Mouse (Mus musculus) limb, embryonic 15.5 days (tissue): Measurements from ENCODE around the gene Egfem1. TPM values are rescaled to one million over a fixed set of nuclear protein-coding genes. Genes with fewer than 3 reads are reported as not detected.

Experiments
- ATAC-seq: fragments of 200-750 bp; cut with Nextera tagmentation; 2 replicates; pipeline ENCODE4 v1.8.0; 2017; ENCODE audit warnings: low read depth, moderate TSS enrichment; ENCODE audit not compliant: insufficient number of reproducible peaks, low FRiP score, low TSS enrichment
- H3K27ac ChIP-seq: fragments of 300-500 bp; sonication (generic); 2 replicates; pipeline ENCODE4 v1.5.1; 2015; ENCODE audit warnings: moderate library complexity, mild to moderate bottlenecking, inconsistent platforms
- H3K27me3 ChIP-seq: fragments of 300-500 bp; sonication (generic); 2 replicates; pipeline ENCODE4 v1.6.1; 2015; ENCODE audit warnings: inconsistent platforms
- H3K36me3 ChIP-seq: fragments of 300-500 bp; sonication (generic); 2 replicates; pipeline ENCODE4 v1.6.1; 2015; ENCODE audit warnings: inconsistent platforms
- H3K4me1 ChIP-seq: fragments of 300-500 bp; sonication (generic); 2 replicates; pipeline ENCODE4 v1.6.1; 2015; ENCODE audit warnings: inconsistent platforms
- H3K4me2 ChIP-seq: fragments of 300-500 bp; sonication (generic); 2 replicates; pipeline ENCODE4 v1.6.1; 2015; ENCODE audit warnings: mild to moderate bottlenecking, inconsistent platforms
- H3K4me3 ChIP-seq: fragments of 300-500 bp; sonication (generic); 2 replicates; pipeline ENCODE4 v1.5.1; 2015; ENCODE audit warnings: mild to moderate bottlenecking, inconsistent platforms
- H3K9ac ChIP-seq: fragments of 300-500 bp; sonication (generic); 2 replicates; pipeline ENCODE4 v1.6.1; 2015; ENCODE audit warnings: inconsistent platforms
- H3K9me3 ChIP-seq: fragments of 300-500 bp; sonication (generic); 2 replicates; pipeline ENCODE4 v1.6.1; 2016; ENCODE audit warnings: inconsistent platforms
- WGBS: fragments of 180-500 bp; shearing (Covaris S2); methylation state at CpG from one replicate; pipeline ENCODE4 v1.1.7; 2015; 5-methylcytosine and 5-hydroxymethylcytosine counted together
- polyA plus RNA-seq: library from polyadenylated mRNA; unstranded; fragments of >200 nt; fragmentation: Nextera tagmentation; extraction: Ambion mirVana; gene quantifications from 2 replicates; pipeline ENCODE4 v1.2.1, GENCODE M21; 2015

Egfem1 gene
- polyA plus RNA-seq, 1 experiment from 2014 or later, result 6.1 TPM

GRCm38 (mm10) chr3:29082996-29083350 lies 1.1 kb downstream of the Egfem1 start:
- no peak for ATAC-seq
- no peak overlapping the region for H3K27ac ChIP-seq
- H3K27me3 ChIP-seq, result peaks cover 57% of the 10 kb centered on the region
- H3K4me1 ChIP-seq, result peaks cover 21% of the 10 kb centered on the region
- no peak overlapping the region for H3K9ac ChIP-seq
- no peaks in the 10 kb centered on the region for H3K36me3 ChIP-seq
- 3% methylated on average over 12 of the region's 12 CpGs for WGBS
- no peaks in the 10 kb centered on the region for H3K9me3 ChIP-seq
- H3K4me3 ChIP-seq, result peak overlapping the region; percentile 50
- H3K4me2 ChIP-seq, result peak overlapping the region; percentile 96

GRCm38 (mm10) chr3:29098467-29098866 lies 16.6 kb downstream of the Egfem1 start:
- Histone ChIP-seq H3K4me3 (no peak overlapping the region), H3K4me1 (no peaks in the 10 kb centered on the region), H3K27me3 (no peaks in the 10 kb centered on the region), H3K27ac (no peak overlapping the region), H3K9ac (no peak overlapping the region), H3K36me3 (no peaks in the 10 kb centered on the region), H3K9me3 (no peaks in the 10 kb centered on the region), H3K4me2 (no peak overlapping the region)
- no peak for ATAC-seq
- 64% methylated on average over 2 of the region's 2 CpGs for WGBS

- Histone ChIP-seq H3K27me3 (no peaks in the 10 kb centered on the region), H3K9ac (no peak overlapping the region), H3K36me3 (no peaks in the 10 kb centered on the region), H3K4me2 (no peak overlapping the region), H3K4me1 (no peaks in the 10 kb centered on the region), H3K4me3 (no peak overlapping the region), H3K9me3 (no peaks in the 10 kb centered on the region), H3K27ac (no peak overlapping the region)
- ATAC-seq, result no peak
- 76% methylated on average over 3 of the region's 3 CpGs for WGBS
Observed at GRCm38 (mm10) chr3:29106016-29106723, 24.3 kb downstream of the Egfem1 start.

- no peak overlapping the region for H3K9ac ChIP-seq
- no peak overlapping the region for H3K27ac ChIP-seq
- H3K27me3 ChIP-seq, result no peaks in the 10 kb centered on the region
- no peaks in the 10 kb centered on the region for H3K9me3 ChIP-seq
- 82% methylated on average over 1 of the region's 1 CpGs for WGBS
- ATAC-seq, result no peak
- H3K4me2 ChIP-seq, result no peak overlapping the region
- no peaks in the 10 kb centered on the region for H3K36me3 ChIP-seq
- no peaks in the 10 kb centered on the region for H3K4me1 ChIP-seq
- H3K4me3 ChIP-seq, result no peak overlapping the region
Observed at GRCm38 (mm10) chr3:29107134-29107533, 25.3 kb downstream of the Egfem1 start.

DNA sequence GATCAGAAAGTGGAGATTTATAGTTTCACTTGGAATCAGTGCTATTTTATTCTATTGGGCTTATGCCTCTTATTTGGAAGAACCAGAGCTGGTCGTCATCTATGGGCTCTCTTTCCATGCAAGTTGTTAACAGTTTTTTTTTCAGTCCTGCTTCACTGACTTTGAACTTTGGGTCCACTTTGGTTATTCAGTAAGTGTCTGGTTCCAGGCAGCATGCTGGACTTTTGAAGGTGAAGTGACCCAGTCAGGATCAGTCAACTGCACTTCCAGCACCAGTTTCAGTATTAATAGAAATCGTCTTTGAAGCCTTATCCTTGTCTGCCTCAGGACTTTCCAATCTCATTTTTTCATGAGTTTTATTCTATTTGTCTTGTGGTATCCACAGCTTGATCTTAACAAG lies 28.5 kb downstream of the Egfem1 start:
- no peak overlapping the region for H3K27ac ChIP-seq
- no peak overlapping the region for H3K4me3 ChIP-seq
- H3K27me3 ChIP-seq, result no peaks in the 10 kb centered on the region
- no peaks in the 10 kb centered on the region for H3K36me3 ChIP-seq
- ATAC-seq, result no peak
- H3K9ac ChIP-seq, result no peak overlapping the region
- H3K4me1 ChIP-seq, result no peaks in the 10 kb centered on the region
- H3K9me3 ChIP-seq, result no peaks in the 10 kb centered on the region
- 67% methylated on average over 2 of the region's 2 CpGs for WGBS
- no peak overlapping the region for H3K4me2 ChIP-seq

DNA sequence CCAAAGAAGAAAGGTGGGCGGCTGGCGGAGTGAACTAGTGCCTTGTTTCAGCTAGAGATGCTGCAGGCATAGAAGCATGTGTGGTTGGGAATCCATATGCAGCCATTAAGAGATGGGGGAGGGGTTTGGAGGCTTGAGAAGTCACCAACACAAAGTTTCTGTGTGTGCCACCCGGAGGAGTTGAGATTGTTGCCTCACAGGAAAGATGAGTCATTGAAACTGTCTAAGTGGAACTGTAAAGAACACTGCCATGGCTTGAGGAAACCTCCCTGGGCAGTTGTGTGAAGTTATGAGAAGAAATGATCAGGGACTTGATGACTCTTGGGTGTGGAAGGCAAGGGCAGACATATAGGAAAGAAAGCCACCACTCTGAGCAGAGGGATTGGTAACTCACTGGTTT lies 32.7 kb downstream of the Egfem1 start:
- Histone ChIP-seq H3K27me3 (no peaks in the 10 kb centered on the region), H3K4me2 (no peak overlapping the region), H3K36me3 (no peaks in the 10 kb centered on the region), H3K4me1 (no peaks in the 10 kb centered on the region), H3K9ac (no peak overlapping the region), H3K27ac (no peak overlapping the region), H3K9me3 (no peaks in the 10 kb centered on the region), H3K4me3 (no peak overlapping the region)
- no peak for ATAC-seq
- 91% methylated on average over 3 of the region's 3 CpGs for WGBS

- no peaks in the 10 kb centered on the region for H3K36me3 ChIP-seq
- H3K4me3 ChIP-seq, result no peak overlapping the region
- H3K27me3 ChIP-seq, result no peaks in the 10 kb centered on the region
- no peak for ATAC-seq
- no peaks in the 10 kb centered on the region for H3K9me3 ChIP-seq
- H3K27ac ChIP-seq, result no peak overlapping the region
- H3K9ac ChIP-seq, result no peak overlapping the region
- no peak overlapping the region for H3K4me2 ChIP-seq
- no peaks in the 10 kb centered on the region for H3K4me1 ChIP-seq
- WGBS, result 57% methylated on average over 1 of the region's 1 CpGs
Observed at GRCm38 (mm10) chr3:29117379-29117778, 35.6 kb downstream of the Egfem1 start.

- Histone ChIP-seq H3K4me1 (no peaks in the 10 kb centered on the region), H3K9ac (no peak overlapping the region), H3K36me3 (no peaks in the 10 kb centered on the region), H3K4me3 (no peak overlapping the region), H3K4me2 (no peak overlapping the region), H3K27me3 (no peaks in the 10 kb centered on the region), H3K9me3 (no peaks in the 10 kb centered on the region), H3K27ac (no peak overlapping the region)
- no peak for ATAC-seq
- WGBS, result 64% methylated on average over 1 of the region's 1 CpGs
Observed at GRCm38 (mm10) chr3:29122556-29122955, 40.7 kb downstream of the Egfem1 start.

DNA sequence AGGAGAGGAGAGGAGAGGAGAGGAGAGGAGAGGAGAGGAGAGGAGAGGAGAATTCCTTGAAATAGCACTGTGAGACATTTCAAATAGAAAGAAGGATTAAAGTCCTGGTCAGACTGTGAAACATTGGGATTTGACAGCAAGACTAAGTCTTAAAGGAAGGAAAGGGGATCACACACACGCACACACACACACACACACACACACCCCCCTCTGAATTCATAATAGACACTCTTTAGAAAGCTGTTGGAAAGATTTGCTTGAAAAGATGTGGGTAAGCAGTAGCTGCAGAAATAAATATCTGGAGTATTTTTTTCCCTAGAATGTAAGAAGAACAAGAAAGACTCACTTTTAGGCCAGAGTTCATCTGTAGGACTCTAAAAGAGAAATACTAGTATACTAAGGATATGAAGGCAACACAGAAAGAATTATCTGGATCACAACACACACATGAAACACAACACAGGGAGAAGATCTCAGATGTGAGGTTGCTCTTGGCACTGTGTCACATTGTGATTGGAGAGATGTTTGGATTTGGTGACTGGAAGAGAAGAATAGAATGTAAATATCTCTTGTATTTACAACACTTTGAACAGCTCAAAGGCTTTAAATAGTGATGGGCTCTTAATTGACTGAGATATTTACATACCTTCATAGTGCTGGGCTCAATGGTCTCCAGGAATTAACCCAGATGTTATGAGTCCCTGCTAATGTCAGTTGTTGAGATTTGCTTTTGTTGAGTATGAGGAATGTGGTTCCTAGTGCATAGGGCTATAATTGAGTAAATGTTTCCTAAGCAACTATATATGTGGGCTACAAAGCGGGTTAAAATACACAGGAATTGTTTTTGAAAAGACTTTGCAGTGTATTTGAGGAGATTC lies 50.5 kb downstream of the Egfem1 start:
- WGBS, result 83% methylated on average over 2 of the region's 2 CpGs
- ATAC-seq, result no peak
- no peak overlapping the region for H3K4me2 ChIP-seq
- no peak overlapping the region for H3K9ac ChIP-seq
- no peaks in the 10 kb centered on the region for H3K4me1 ChIP-seq
- no peak overlapping the region for H3K4me3 ChIP-seq
- H3K27ac ChIP-seq, result no peak overlapping the region
- H3K9me3 ChIP-seq, result no peaks in the 10 kb centered on the region
- H3K36me3 ChIP-seq, result no peaks in the 10 kb centered on the region
- no peaks in the 10 kb centered on the region for H3K27me3 ChIP-seq

DNA sequence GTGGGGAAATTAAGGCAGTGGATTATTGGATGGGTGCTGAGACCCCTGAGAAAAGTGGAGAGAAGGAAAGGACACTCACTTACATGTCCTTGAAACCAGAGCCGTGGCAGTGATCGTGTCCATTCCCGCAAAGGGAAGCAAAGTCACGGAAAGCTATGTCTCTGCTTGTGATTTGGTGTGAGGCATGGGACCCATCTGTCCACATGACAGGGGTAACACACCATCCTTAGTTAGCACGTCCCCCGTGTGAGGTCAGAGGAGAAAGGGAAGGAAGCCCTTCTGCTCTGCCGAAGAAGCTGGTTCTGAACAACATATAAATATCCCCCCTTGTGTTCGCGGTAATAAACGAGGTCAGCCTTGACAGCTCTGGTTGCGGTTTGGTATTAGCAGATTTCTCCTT lies 52.7 kb downstream of the Egfem1 start:
- 41% methylated on average over 11 of the region's 11 CpGs for WGBS
- Histone ChIP-seq H3K9ac (no peak overlapping the region), H3K4me2 (0 out of 2 replicates have a peak overlapping the region, but pooled peaks have one; percentile 2), H3K36me3 (no peaks in the 10 kb centered on the region), H3K4me1 (no peaks in the 10 kb centered on the region), H3K9me3 (no peaks in the 10 kb centered on the region), H3K4me3 (no peak overlapping the region), H3K27ac (no peak overlapping the region), H3K27me3 (no peaks in the 10 kb centered on the region)
- ATAC-seq, result no peak

- no peak overlapping the region for H3K4me2 ChIP-seq
- H3K36me3 ChIP-seq, result no peaks in the 10 kb centered on the region
- no peak for ATAC-seq
Observed at GRCm38 (mm10) chr3:29135176-29136064, 53.6 kb downstream of the Egfem1 start.

More at GRCm38 (mm10) chr3:29135176-29136064, 53.6 kb downstream of the Egfem1 start:
- Histone ChIP-seq H3K9me3 (no peaks in the 10 kb centered on the region), H3K27me3 (no peaks in the 10 kb centered on the region), H3K27ac (no peak overlapping the region), H3K4me3 (no peak overlapping the region), H3K4me1 (no peaks in the 10 kb centered on the region), H3K9ac (no peak overlapping the region)
- WGBS, result 37% methylated on average over 9 of the region's 9 CpGs
